Mouse (Mus musculus) CD8-positive naive resting alpha-beta T cell, adult 2 months (primary cell): Measurements from ENCODE around the gene Dmp1.

Experiments
- DNase-seq, 2 experiments: peaks; one replicate each; pipeline ENCODE4 v3.0.0; 2022; ENCODE audit warnings: low read depth in 2 of 2, low spot score in 2 of 2

Gene Dmp1

GRCm38 (mm10) chr5:104202351-104202750 lies at the start of gene Dmp1:
Dmp1 (plus strand) TSS chr5:104202613.
- no peak for DNase-seq

GRCm38 (mm10) chr5:104157701-104158100 lies 44.7 kb upstream of the Dmp1 start:
- DNase-seq: no peak

- no peak for DNase-seq
These were observed 43.9 kb upstream of the Dmp1 start for GRCm38 (mm10) chr5:104158332-104159052.

GRCm38 (mm10) chr5:104160581-104160980 lies 41.8 kb upstream of the Dmp1 start:
- no peak for DNase-seq

- DNase-seq: no peak
These were observed 41.0 kb upstream of the Dmp1 start for GRCm38 (mm10) chr5:104161390-104161789.

GRCm38 (mm10) chr5:104163536-104163935 lies 38.9 kb upstream of the Dmp1 start:
- DNase-seq: no peak

GRCm38 (mm10) chr5:104170412-104170811 lies 32.0 kb upstream of the Dmp1 start, which contains the start of gene Dspp:
Dspp (plus strand) TSS chr5:104170712.
- DNase-seq: no peak

- no peak for DNase-seq
These were observed 29.3 kb upstream of the Dmp1 start for GRCm38 (mm10) chr5:104173094-104173493.

GRCm38 (mm10) chr5:104183743-104184142 lies 18.7 kb upstream of the Dmp1 start:
- DNase-seq: no peak

- no peak for DNase-seq
These were observed 15.1 kb upstream of the Dmp1 start for GRCm38 (mm10) chr5:104187281-104187680.

GRCm38 (mm10) chr5:104195086-104195485 lies 7.3 kb upstream of the Dmp1 start:
- no peak for DNase-seq

GRCm38 (mm10) chr5:104201153-104201950 lies 1.1 kb upstream of the Dmp1 start:
- no peak for DNase-seq

- DNase-seq: no peak
These were observed 10.1 kb downstream of the Dmp1 start for GRCm38 (mm10) chr5:104212531-104212930.

GRCm38 (mm10) chr5:104218926-104219325 lies 16.5 kb downstream of the Dmp1 start:
- DNase-seq: no peak

- no peak for DNase-seq
These were observed 21.9 kb downstream of the Dmp1 start for GRCm38 (mm10) chr5:104224299-104224698.

- DNase-seq: no peak
These were observed 22.3 kb downstream of the Dmp1 start for GRCm38 (mm10) chr5:104224750-104225149.

GRCm38 (mm10) chr5:104228497-104228896 lies 26.1 kb downstream of the Dmp1 start:
- DNase-seq: no peak

GRCm38 (mm10) chr5:104236741-104237140 lies 34.3 kb downstream of the Dmp1 start:
- DNase-seq: no peak

GRCm38 (mm10) chr5:104239674-104240378 lies 37.4 kb downstream of the Dmp1 start:
- no peak for DNase-seq

GRCm38 (mm10) chr5:104244261-104244660 lies 41.8 kb downstream of the Dmp1 start:
- DNase-seq: no peak

GRCm38 (mm10) chr5:104251811-104252210 lies 49.4 kb downstream of the Dmp1 start:
- no peak for DNase-seq

GRCm38 (mm10) chr5:104256585-104256984 lies 54.2 kb downstream of the Dmp1 start:
- no peak for DNase-seq
